Mouse (Mus musculus) hindbrain, embryonic 12.5 days (tissue): ENCODE results near the gene Il18rap. TPM values are rescaled to one million over a fixed set of nuclear protein-coding genes. Genes with fewer than 3 reads are reported as not detected.

Experiments
- ATAC-seq: fragments of 200-750 bp; cut with Nextera tagmentation; 2 replicates; pipeline ENCODE4 v1.8.0; 2017; ENCODE audit warnings: moderate TSS enrichment; ENCODE audit not compliant: low FRiP score
- H3K27ac ChIP-seq: fragments of 300-500 bp; sonication (generic); 2 replicates; pipeline ENCODE4 v1.5.1; 2016; ENCODE audit warnings: mild to moderate bottlenecking
- H3K27me3 ChIP-seq: fragments of 300-500 bp; sonication (generic); 2 replicates; pipeline ENCODE4 v1.6.1; 2016; ENCODE audit warnings: mild to moderate bottlenecking
- H3K36me3 ChIP-seq: fragments of 300-500 bp; sonication (generic); 2 replicates; pipeline ENCODE4 v1.6.1; 2016; ENCODE audit warnings: mild to moderate bottlenecking
- H3K4me1 ChIP-seq: fragments of 300-500 bp; sonication (generic); 2 replicates; pipeline ENCODE4 v1.6.1; 2016
- H3K4me2 ChIP-seq: fragments of 300-500 bp; sonication (generic); replicated peaks from 2 replicates; pipeline ENCODE4 v1.6.1; 2016; ENCODE audit warnings: mild to moderate bottlenecking
- H3K4me3 ChIP-seq: fragments of 300-500 bp; sonication (generic); 2 replicates; pipeline ENCODE4 v1.5.1; 2016; ENCODE audit warnings: mild to moderate bottlenecking
- H3K9ac ChIP-seq: fragments of 300-500 bp; sonication (generic); 2 replicates; pipeline ENCODE4 v1.6.1; 2016; ENCODE audit warnings: mild to moderate bottlenecking, moderate library complexity
- H3K9me3 ChIP-seq: fragments of 300-500 bp; sonication (generic); replicated peaks from 2 replicates; pipeline ENCODE4 v1.6.1; 2016; ENCODE audit warnings: mild to moderate bottlenecking
- WGBS: fragments of 180-500 bp; shearing (Covaris S2); methylation state at CpG from one replicate; pipeline ENCODE4 v1.1.7; 2016; 5-methylcytosine and 5-hydroxymethylcytosine counted together
- polyA plus RNA-seq: library from polyadenylated mRNA; unstranded; fragments of >200 nt; fragmentation: Nextera tagmentation; extraction: Ambion mirVana; gene quantifications from 2 replicates; pipeline ENCODE4 v1.2.1, GENCODE M21; 2016

Il18rap gene
- polyA plus RNA-seq: 0.12 and 0.16 TPM in 2 replicates

DNA sequence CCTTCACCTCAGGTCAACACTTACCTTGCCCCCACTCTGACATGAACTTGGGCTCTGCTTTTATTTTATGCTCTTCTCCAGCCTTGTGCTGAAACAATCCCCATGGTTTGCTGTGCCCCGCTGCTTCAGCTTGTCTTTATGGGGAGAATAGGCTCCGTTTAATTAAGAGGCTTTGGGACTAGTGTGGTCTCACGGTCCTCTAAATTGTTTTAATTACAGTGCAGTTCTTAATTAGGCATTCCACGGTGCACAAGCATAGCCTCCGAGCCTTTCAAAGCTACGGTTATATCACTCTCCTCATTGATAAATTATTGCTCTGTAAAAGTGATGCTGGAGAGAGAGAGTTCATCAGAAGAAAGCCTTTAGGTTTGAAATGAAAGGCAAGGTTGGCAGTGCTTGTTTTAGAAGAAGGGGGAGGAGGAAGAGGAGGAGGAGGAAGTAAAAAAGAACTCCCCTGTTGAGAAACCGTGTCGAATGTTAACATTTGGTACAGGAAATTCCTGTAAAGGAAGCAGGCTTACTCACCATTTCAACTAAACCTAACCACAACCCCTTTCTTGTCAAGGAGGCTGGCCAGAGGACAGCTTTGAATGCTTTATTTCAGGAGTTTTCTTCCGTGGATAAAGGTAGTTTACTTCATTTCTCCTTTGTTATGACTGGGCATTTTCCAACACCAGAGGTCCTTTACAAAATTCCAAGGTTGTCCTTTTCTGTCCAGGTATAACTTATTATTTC is at the start of gene Il18rap:
Gene Il18rap, plus strand, starts transcription at position 512 of the 735 bp plus-strand sequence.
- Histone ChIP-seq H3K9me3 (no peaks in the 10 kb centered on the region; the same call in 1 of the 2 replicates), H3K36me3 (no peaks in the 10 kb centered on the region), H3K27ac (no peak within 1 kb of the TSS), H3K9ac (no peak within 1 kb of the TSS), H3K4me3 (no peak within 1 kb of the TSS), H3K4me2 (no peak within 1 kb of the TSS), H3K4me1 (no peaks in the 10 kb centered on the region), H3K27me3 (no peaks in the 10 kb centered on the region)
- WGBS: 51% methylated on average over 9 of the region's 9 CpGs
- ATAC-seq: no peak

DNA sequence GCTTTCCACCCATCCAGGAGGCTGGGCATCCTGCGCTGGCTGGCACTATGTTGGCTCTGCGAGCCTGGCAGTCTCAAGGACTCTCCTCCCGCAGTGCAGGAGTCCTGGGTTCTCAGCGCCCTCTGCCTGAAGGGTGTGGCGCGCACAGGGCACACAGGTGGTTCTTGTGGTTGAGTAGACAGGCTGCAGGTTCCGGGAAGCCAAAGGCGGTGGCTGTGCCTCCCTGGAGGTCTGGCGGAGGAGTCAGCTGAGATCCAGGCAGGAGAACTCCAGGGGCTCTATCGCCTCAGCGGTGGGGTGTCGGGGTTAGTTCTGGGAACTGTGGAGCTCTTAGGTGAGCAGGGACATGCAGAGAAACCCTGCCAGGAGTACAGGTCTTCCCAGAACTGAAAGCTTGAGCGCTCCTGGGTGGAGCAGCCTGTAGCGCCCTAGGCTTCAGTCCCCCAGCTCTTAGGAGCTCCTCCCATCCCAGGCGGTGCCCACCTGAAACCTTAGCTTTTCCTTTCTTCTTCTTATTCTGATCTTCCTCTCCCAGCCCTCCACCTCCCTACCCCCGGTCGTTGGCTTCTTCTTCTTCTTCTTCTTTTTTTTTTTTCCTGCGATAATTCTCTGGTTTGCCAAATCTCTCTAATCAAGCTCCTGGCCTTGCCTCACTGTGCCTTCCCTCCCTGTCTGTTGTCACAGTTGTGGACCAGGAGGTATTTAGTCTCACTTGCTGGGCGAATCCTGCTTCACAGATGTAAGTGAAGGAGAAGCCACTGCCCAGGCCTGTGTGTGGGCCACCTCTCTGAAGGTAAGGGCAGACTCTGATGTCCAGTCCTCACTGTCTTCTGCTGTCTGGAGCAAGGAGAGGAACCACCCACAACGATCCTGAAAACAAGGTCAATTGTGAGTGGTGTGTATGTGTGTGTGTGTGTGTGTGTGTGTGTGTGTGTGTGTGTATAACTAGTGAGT is 49.4 kb upstream of the Il18rap start, which contains the start of gene Il18r1:
Gene Il18r1, plus strand, starts transcription at position 76 of the 954 bp plus-strand sequence.
- no peaks in the 10 kb centered on the region for H3K27me3 ChIP-seq
- H3K36me3 ChIP-seq: no peaks in the 10 kb centered on the region
- H3K9me3 ChIP-seq: no peaks in the 10 kb centered on the region
- no peak for ATAC-seq
- H3K4me2 ChIP-seq: no peak within 1 kb of the TSS
- H3K4me1 ChIP-seq: no peaks in the 10 kb centered on the region
- no peak within 1 kb of the TSS for H3K27ac ChIP-seq
- no peak within 1 kb of the TSS for H3K9ac ChIP-seq
- H3K4me3 ChIP-seq: no peak within 1 kb of the TSS
- 45% methylated on average over 20 of the region's 20 CpGs for WGBS

DNA sequence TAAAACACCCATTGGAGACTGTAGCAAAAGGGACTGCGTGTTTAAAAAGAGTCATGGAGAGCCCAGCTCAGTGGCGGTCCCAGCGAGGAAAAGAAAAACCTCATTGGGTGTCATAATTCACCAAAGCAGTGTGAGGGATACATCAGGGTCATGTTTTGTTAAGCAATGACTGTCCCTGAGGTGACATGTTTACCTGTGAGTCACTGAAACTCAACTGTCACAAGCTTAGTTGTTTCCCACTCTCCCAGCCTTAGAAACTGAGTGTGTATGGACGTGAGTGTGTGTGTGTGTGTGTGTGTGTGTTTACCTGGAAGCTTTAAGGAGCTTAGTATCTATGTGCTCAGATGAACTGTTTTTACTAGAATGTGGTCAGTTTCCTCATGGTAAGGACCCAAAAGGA is 47.9 kb upstream of the Il18rap start:
- H3K9me3 ChIP-seq: no peaks in the 10 kb centered on the region
- H3K4me2 ChIP-seq: no peak overlapping the region
- H3K4me3 ChIP-seq: no peak overlapping the region
- no peak overlapping the region for H3K27ac ChIP-seq
- WGBS: 92% methylated on average over 4 of the region's 4 CpGs
- H3K36me3 ChIP-seq: no peaks in the 10 kb centered on the region
- H3K4me1 ChIP-seq: no peaks in the 10 kb centered on the region
- no peak overlapping the region for H3K9ac ChIP-seq
- H3K27me3 ChIP-seq: no peaks in the 10 kb centered on the region
- no peak for ATAC-seq

DNA sequence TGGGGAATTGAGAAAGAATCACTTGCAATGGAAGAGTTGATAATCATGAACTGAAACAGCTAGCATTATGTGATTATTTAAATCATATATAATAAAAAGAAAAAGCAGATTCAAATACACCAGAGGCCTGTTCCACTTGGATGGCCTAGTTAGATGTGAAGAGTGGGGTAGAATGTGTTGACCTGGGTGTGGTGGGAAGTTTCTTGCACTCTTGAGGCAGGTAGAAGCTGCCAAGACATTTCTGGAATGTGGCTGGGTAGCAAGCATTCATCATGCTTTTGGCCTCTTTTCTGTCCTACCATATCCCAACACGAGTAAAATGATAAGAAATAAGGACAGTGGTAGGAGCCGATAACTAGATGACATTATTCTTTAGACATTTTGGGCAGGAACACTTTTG is 46.4 kb upstream of the Il18rap start:
- no peaks in the 10 kb centered on the region for H3K4me1 ChIP-seq
- H3K9me3 ChIP-seq: no peaks in the 10 kb centered on the region
- H3K36me3 ChIP-seq: no peaks in the 10 kb centered on the region
- H3K27ac ChIP-seq: no peak overlapping the region
- no peak overlapping the region for H3K4me3 ChIP-seq
- no peak overlapping the region for H3K9ac ChIP-seq
- no peak for ATAC-seq
- 91% methylated on average over 2 of the region's 2 CpGs for WGBS
- H3K27me3 ChIP-seq: no peaks in the 10 kb centered on the region
- no peak overlapping the region for H3K4me2 ChIP-seq

DNA sequence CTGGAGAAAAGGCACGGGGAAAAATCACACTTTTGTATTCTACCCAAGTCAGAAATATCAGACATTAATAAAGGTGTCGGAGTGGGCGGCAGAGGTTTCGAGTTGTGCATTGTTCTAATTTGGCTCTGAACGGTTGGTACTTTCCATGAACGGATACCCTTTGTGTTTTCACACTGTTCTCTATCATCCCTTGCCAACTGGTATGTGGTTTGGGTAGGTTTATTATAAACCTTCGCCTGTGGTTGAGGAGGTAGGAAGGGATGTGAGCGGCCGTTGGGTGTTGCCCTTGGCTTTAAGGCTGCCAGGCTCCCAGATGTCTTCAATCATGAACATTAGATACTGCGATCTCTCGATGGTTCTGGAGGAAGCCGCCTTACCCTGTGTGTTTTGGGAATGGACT is 45.3 kb upstream of the Il18rap start:
- no peak overlapping the region for H3K4me3 ChIP-seq
- WGBS: 88% methylated on average over 12 of the region's 12 CpGs
- H3K27ac ChIP-seq: no peak overlapping the region
- H3K36me3 ChIP-seq: no peaks in the 10 kb centered on the region
- no peak for ATAC-seq
- no peak overlapping the region for H3K4me2 ChIP-seq
- H3K27me3 ChIP-seq: no peaks in the 10 kb centered on the region
- H3K9ac ChIP-seq: no peak overlapping the region
- no peaks in the 10 kb centered on the region for H3K9me3 ChIP-seq
- H3K4me1 ChIP-seq: no peaks in the 10 kb centered on the region

DNA sequence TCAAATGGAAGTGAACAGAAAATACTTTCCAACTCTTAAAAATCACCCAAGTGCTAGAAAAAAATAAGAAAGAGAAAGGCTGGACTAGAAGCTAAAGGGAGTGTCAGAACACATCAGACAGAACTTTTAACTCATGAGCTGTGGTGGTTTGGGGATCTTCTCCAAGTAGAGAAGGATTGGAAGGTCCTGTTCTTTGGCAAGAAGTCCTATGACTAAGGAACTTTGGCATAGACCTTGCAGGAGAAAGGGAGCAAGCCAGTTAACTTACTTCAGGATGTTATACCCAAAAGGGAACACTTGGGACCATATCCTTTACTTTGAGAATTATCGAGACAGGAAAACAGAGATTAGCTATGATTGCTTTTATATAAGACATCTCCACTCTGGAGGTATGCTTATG is 42.8 kb upstream of the Il18rap start:
- no peak overlapping the region for H3K4me3 ChIP-seq
- H3K4me1 ChIP-seq: no peaks in the 10 kb centered on the region
- H3K9ac ChIP-seq: no peak overlapping the region
- H3K27me3 ChIP-seq: no peaks in the 10 kb centered on the region
- H3K9me3 ChIP-seq: no peaks in the 10 kb centered on the region
- no peaks in the 10 kb centered on the region for H3K36me3 ChIP-seq
- no peak overlapping the region for H3K4me2 ChIP-seq
- ATAC-seq: no peak
- H3K27ac ChIP-seq: no peak overlapping the region
- WGBS: 84% methylated on average over 1 of the region's 1 CpGs

DNA sequence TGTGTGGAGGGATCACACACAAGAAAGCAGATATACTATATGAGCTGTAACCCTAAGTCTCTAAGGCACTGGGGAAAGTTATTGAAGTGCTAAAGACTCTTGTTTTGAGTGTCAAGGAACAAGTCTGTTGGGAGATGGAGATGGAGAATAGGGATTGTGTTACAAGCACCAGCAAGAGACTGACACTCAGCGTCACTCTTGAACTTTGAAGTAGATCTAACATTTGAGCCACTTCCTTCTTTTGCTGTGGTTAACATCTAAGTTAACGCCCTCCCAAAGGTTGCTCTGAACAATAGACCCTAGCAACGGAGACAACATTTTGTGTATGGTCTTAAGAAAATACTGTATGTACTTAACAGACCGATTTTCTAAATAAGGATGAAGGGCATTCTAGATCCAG is 41.5 kb upstream of the Il18rap start:
- no peak overlapping the region for H3K4me2 ChIP-seq
- no peaks in the 10 kb centered on the region for H3K9me3 ChIP-seq
- no peaks in the 10 kb centered on the region for H3K27me3 ChIP-seq
- H3K27ac ChIP-seq: no peak overlapping the region
- WGBS: 79% methylated on average over 4 of the region's 4 CpGs
- ATAC-seq: no peak
- H3K4me3 ChIP-seq: no peak overlapping the region
- H3K9ac ChIP-seq: no peak overlapping the region
- no peaks in the 10 kb centered on the region for H3K4me1 ChIP-seq
- no peaks in the 10 kb centered on the region for H3K36me3 ChIP-seq

DNA sequence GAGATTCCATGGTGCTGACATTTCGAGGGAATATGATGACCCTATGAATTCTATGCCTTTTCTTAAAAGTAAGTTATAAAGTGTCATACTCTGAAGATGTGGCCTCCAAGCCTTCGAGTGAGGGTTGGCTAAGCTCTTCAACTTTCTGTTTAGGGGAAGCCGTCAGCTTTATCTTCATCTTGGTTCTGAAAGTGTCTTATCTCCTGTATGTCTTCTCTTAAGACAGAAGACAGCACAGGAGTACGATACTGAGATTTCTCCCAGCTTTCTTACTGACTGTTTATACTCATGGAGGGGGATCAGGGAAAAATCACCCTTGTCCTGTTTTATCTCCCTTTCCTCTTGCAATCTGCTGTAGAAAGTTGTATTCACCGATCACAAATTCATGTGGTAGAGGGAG is 40.8 kb upstream of the Il18rap start:
- Histone ChIP-seq H3K9me3 (no peaks in the 10 kb centered on the region), H3K4me2 (no peak overlapping the region), H3K27me3 (no peaks in the 10 kb centered on the region), H3K4me1 (no peaks in the 10 kb centered on the region), H3K36me3 (no peaks in the 10 kb centered on the region), H3K4me3 (no peak overlapping the region), H3K27ac (no peak overlapping the region), H3K9ac (no peak overlapping the region)
- WGBS: 96% methylated on average over 5 of the region's 5 CpGs
- no peak for ATAC-seq

DNA sequence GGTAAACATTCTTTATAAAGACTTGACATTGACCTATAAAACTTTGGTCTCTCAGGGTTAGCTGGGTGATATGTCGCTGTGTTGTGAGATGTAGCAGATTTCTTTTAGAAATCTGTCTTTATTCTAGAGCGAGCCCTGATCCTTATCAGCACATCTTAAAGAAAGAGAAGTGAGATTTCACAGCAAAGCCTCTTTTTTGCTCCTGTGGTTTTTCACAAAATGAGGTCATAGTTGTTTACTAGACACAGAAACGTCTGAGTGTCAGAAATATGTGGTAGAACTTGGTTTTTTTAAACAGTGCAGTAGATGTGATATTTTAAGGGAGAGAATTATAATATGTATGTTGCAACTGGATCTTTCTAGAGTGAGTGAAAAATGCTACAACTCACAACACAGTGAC is 39.5 kb upstream of the Il18rap start:
- WGBS: 80% methylated on average over 3 of the region's 3 CpGs
- no peak overlapping the region for H3K27ac ChIP-seq
- no peak overlapping the region for H3K4me2 ChIP-seq
- H3K9me3 ChIP-seq: no peaks in the 10 kb centered on the region
- no peak for ATAC-seq
- no peaks in the 10 kb centered on the region for H3K27me3 ChIP-seq
- no peak overlapping the region for H3K9ac ChIP-seq
- H3K4me3 ChIP-seq: no peak overlapping the region
- H3K4me1 ChIP-seq: no peaks in the 10 kb centered on the region
- no peaks in the 10 kb centered on the region for H3K36me3 ChIP-seq

DNA sequence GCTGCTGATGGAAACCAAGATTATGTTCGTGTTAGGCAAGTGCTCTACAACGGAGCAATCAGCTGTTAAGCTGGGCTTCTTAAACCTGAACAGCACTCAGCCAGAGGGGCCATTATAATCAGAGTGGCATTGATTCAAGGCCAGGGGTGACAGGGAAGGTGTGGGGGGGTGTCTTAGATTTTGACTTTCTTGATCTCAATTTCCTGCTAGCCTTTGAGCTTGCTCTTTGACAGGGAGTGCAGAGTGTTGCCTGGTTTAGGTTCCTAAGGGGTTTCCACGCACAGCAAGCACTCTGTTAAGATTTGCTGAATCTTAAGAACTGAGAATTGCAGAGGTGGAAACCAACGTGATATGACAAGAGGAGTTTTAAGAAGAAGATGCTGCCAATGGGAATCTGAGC is 38.4 kb upstream of the Il18rap start:
- no peak overlapping the region for H3K4me2 ChIP-seq
- H3K9ac ChIP-seq: no peak overlapping the region
- H3K4me1 ChIP-seq: no peaks in the 10 kb centered on the region
- no peak overlapping the region for H3K27ac ChIP-seq
- H3K9me3 ChIP-seq: no peaks in the 10 kb centered on the region
- H3K36me3 ChIP-seq: no peaks in the 10 kb centered on the region
- H3K27me3 ChIP-seq: no peaks in the 10 kb centered on the region
- WGBS: 72% methylated on average over 4 of the region's 4 CpGs
- H3K4me3 ChIP-seq: no peak overlapping the region
- no peak for ATAC-seq

DNA sequence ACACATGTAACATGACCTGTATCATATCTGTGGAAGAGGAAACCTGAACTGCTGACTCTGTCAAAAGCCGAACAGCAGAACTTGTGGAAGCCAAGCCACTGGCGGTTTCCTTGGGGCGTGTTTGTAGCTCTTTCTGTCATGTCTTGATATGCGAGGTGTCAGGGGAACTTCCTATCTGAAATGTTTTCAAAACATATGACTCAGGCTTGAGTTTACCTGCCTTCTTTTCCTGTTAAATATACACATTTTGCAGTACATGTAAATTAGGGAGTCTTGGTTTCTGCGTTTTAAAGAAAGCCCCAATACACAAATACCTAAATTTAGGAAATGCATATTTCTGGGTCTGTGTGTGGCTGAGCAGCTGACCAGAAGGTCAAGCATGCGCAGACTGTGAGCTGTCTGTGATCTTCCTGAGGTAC is 35.6 kb upstream of the Il18rap start:
- Histone ChIP-seq H3K4me3 (no peak overlapping the region), H3K4me1 (no peaks in the 10 kb centered on the region), H3K27me3 (no peaks in the 10 kb centered on the region), H3K27ac (no peak overlapping the region), H3K4me2 (no peak overlapping the region), H3K36me3 (no peaks in the 10 kb centered on the region), H3K9me3 (no peaks in the 10 kb centered on the region), H3K9ac (no peak overlapping the region)
- WGBS: 82% methylated on average over 6 of the region's 6 CpGs
- ATAC-seq: no peak

DNA sequence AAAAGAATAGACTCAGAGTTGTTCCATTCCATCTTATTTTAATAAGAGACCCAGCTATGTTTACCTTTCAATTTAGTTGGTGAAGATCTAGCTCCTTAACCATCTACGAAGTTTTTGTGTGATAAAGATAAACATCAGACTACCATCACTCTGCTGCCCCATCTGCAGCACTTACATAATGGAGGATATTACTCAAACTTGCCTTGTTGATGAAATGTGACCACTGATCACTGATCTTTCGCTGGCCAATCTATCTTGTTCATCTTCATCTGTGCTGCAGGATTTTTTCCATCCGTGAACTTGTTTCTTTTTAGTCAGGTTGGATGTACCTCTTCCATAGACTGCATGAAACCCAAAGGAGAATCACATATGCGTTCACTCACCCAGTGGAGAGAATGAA is 20.6 kb upstream of the Il18rap start:
- Histone ChIP-seq H3K27ac (no peak overlapping the region), H3K4me1 (no peaks in the 10 kb centered on the region), H3K9ac (no peak overlapping the region), H3K27me3 (no peaks in the 10 kb centered on the region), H3K4me2 (no peak overlapping the region), H3K9me3 (no peaks in the 10 kb centered on the region), H3K4me3 (no peak overlapping the region), H3K36me3 (no peaks in the 10 kb centered on the region)
- ATAC-seq: no peak
- 92% methylated on average over 4 of the region's 4 CpGs for WGBS
